Mouse (Mus musculus): ENCODE data around the gene Acot7. TPM values are rescaled to one million over a fixed set of nuclear protein-coding genes. Genes with fewer than 3 reads are reported as not detected.

Gene Acot7
- polyA plus RNA-seq, 1 experiment from 2014 or later, result 73.9 TPM

GRCm38 (mm10) chr4:152260451-152260850 is 82.5 kb downstream of the Acot7 start:
- Histone ChIP-seq H3K4me2 (no peak overlapping the region), H3K27ac (replicated peaks) (0 out of 2 replicates have a peak overlapping the region, but pooled peaks have one; percentile 96), H3K9ac (no peak overlapping the region), H3K27me3 (replicated peaks) (no peaks in the 10 kb centered on the region), H3K4me1 (peaks cover 98% of the 10 kb centered on the region), H3K4me3 (no peak overlapping the region), H3K9me3 (no peaks in the 10 kb centered on the region), H3K36me3 (peaks cover 21% of the 10 kb centered on the region)
- no peak for ATAC-seq (ENCODE audit: extremely low read depth, insufficient number of reproducible peaks, low FRiP score, low TSS enrichment)
- 86% methylated on average over 8 of the region's 8 CpGs for WGBS

- 26% methylated on average over 9 of the region's 9 CpGs for WGBS
- ATAC-seq (ENCODE audit: extremely low read depth, insufficient number of reproducible peaks, low FRiP score, low TSS enrichment), result peak; percentile 33; the same call in 1 of the 2 replicates
- Histone ChIP-seq H3K9ac (peak overlapping the region; percentile 71), H3K36me3 (peaks cover 21% of the 10 kb centered on the region), H3K4me1 (peaks cover 92% of the 10 kb centered on the region), H3K9me3 (no peaks in the 10 kb centered on the region), H3K27me3 (replicated peaks) (no peaks in the 10 kb centered on the region), H3K4me3 (peak overlapping the region; percentile 16; the same call in 1 of the 2 replicates), H3K27ac (replicated peaks) (peak overlapping the region; percentile 96), H3K4me2 (peak overlapping the region; percentile 56)
Measured at GRCm38 (mm10) chr4:152262187-152262586, 84.3 kb downstream of the Acot7 start.

DNA sequence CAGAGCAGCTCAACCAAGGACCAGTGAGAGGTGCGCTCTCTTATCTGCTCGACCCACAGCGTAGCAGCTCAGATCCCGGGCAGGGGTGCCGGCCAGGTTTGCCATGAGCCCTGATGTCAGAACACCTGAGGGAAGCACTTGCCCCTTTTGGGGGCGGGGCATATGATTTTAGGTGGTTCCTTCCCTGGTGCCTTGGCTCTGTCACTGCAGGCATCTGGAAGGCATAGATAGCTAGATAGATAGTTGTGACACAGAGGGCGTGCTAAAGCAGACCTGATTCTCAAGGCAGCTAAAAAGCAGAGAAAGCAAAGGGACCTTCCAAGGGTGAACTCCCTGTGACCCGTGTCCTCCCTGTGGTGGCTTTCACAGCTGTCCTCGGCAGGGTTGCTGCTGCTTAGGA is 85.2 kb downstream of the Acot7 start:
- peak overlapping the region; percentile 71 for H3K9ac ChIP-seq
- H3K9me3 ChIP-seq, result no peaks in the 10 kb centered on the region
- H3K4me1 ChIP-seq, result peaks cover 92% of the 10 kb centered on the region
- no peak overlapping the region for H3K4me2 ChIP-seq
- 35% methylated on average over 9 of the region's 9 CpGs for WGBS
- H3K4me3 ChIP-seq, result no peak overlapping the region
- H3K36me3 ChIP-seq, result peaks cover 26% of the 10 kb centered on the region
- no peaks in the 10 kb centered on the region for H3K27me3 ChIP-seq (replicated peaks)
- ATAC-seq (ENCODE audit: extremely low read depth, insufficient number of reproducible peaks, low FRiP score, low TSS enrichment), result no peak
- peak overlapping the region; percentile 96 for H3K27ac ChIP-seq (replicated peaks)

GRCm38 (mm10) chr4:152263512-152264176 is 85.7 kb downstream of the Acot7 start:
- Histone ChIP-seq H3K27ac (replicated peaks) (peak overlapping the region; percentile 96), H3K27me3 (replicated peaks) (no peaks in the 10 kb centered on the region), H3K4me1 (peaks cover 88% of the 10 kb centered on the region), H3K36me3 (peaks cover 32% of the 10 kb centered on the region), H3K9ac (peak overlapping the region; percentile 71), H3K4me2 (peak overlapping the region; percentile 42), H3K4me3 (no peak overlapping the region), H3K9me3 (no peaks in the 10 kb centered on the region)
- no peak; the same call in 1 of the 2 replicates for ATAC-seq (ENCODE audit: extremely low read depth, insufficient number of reproducible peaks, low FRiP score, low TSS enrichment)
- WGBS, result 32% methylated on average over 10 of the region's 10 CpGs

DNA sequence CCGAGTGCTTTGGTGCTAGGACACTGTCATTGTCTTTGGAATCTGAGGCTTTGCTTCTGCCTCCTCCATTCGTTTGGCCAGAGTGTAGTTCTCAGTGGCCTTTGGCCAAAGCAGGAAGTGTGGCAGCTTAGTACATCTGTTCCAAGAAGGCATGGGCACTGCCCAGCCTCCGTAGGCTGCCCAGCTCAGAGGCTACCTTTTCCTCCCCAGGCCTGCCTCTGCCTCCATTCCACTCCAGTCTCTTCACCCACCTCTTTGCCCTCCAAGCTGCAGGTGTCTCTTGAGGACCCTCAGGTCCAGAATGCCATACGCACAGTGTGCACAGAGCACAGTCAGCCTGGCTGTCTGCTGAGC is 86.2 kb downstream of the Acot7 start:
- no peak overlapping the region for H3K4me3 ChIP-seq
- peak overlapping the region; percentile 96 for H3K27ac ChIP-seq (replicated peaks)
- peaks cover 83% of the 10 kb centered on the region for H3K4me1 ChIP-seq
- no peak for ATAC-seq (ENCODE audit: extremely low read depth, insufficient number of reproducible peaks, low FRiP score, low TSS enrichment)
- no peaks in the 10 kb centered on the region for H3K9me3 ChIP-seq
- peaks cover 32% of the 10 kb centered on the region for H3K36me3 ChIP-seq
- WGBS, result 48% methylated on average over 4 of the region's 4 CpGs
- peak overlapping the region; percentile 71 for H3K9ac ChIP-seq
- H3K27me3 ChIP-seq (replicated peaks), result no peaks in the 10 kb centered on the region
- H3K4me2 ChIP-seq, result peak overlapping the region; percentile 42

DNA sequence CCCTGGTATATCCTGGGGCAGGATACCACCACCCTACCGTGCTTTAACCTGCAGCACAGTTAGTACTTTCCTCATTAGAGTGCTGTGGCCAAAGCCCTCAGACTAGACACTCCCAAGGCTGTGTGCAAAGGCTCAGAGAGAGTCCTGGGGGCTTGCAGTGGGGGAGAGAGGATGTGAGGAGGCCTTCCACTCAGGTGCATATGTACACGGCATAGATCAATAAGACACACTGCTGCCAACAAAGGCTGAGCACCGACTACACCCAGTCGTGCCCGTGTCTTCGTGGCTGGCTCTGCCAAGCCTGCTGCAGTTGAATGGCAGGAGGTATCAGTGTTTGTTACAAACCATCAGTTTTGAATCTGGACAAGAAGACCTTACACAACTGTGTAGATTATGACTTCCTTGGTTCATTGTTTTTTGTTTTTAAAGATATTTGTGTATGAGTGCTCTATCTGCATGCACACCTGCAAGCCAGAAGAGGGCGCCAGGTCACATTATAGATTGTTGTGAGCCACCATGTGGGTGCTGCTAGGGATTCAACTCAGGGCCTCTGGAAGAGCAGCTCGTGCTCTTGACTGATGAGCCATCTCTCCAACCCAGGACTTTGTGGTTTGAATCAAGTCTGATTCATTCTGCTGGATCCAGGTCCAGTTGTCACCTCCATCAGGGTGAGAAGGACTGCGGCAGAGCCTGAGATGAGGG is 87.1 kb downstream of the Acot7 start:
- 84% methylated on average over 9 of the region's 9 CpGs for WGBS
- Histone ChIP-seq H3K4me2 (no peak overlapping the region), H3K36me3 (peaks cover 30% of the 10 kb centered on the region), H3K4me1 (peaks cover 75% of the 10 kb centered on the region), H3K9me3 (no peaks in the 10 kb centered on the region), H3K27me3 (replicated peaks) (no peaks in the 10 kb centered on the region), H3K4me3 (no peak overlapping the region), H3K27ac (replicated peaks) (peak overlapping the region; percentile 96), H3K9ac (peak overlapping the region; percentile 71; the same call in 1 of the 2 replicates)
- ATAC-seq (ENCODE audit: extremely low read depth, insufficient number of reproducible peaks, low FRiP score, low TSS enrichment), result no peak

- H3K4me3 ChIP-seq, result no peak overlapping the region
- peak overlapping the region; percentile 40; the same call in 1 of the 2 replicates for H3K9ac ChIP-seq
- ATAC-seq (ENCODE audit: extremely low read depth, insufficient number of reproducible peaks, low FRiP score, low TSS enrichment), result no peak
- H3K4me1 ChIP-seq, result peaks cover 77% of the 10 kb centered on the region
- no peaks in the 10 kb centered on the region for H3K9me3 ChIP-seq
- peak overlapping the region; percentile 48 for H3K27ac ChIP-seq (replicated peaks)
- 61% methylated on average over 5 of the region's 5 CpGs for WGBS
- H3K27me3 ChIP-seq (replicated peaks), result no peaks in the 10 kb centered on the region
- H3K4me2 ChIP-seq, result no peak overlapping the region
- H3K36me3 ChIP-seq, result peaks cover 23% of the 10 kb centered on the region
Measured at GRCm38 (mm10) chr4:152265791-152266190, 87.9 kb downstream of the Acot7 start.

- Histone ChIP-seq H3K27ac (replicated peaks) (peak overlapping the region; percentile 48), H3K27me3 (replicated peaks) (no peaks in the 10 kb centered on the region), H3K4me1 (peaks cover 77% of the 10 kb centered on the region), H3K36me3 (peaks cover 20% of the 10 kb centered on the region; the same call in 1 of the 2 replicates), H3K4me2 (no peak overlapping the region), H3K4me3 (no peak overlapping the region), H3K9me3 (no peaks in the 10 kb centered on the region), H3K9ac (peak overlapping the region; percentile 40; the same call in 1 of the 2 replicates)
- 37% methylated on average over 10 of the region's 10 CpGs for WGBS
- ATAC-seq (ENCODE audit: extremely low read depth, insufficient number of reproducible peaks, low FRiP score, low TSS enrichment), result no peak
Measured at GRCm38 (mm10) chr4:152266236-152266895, 88.4 kb downstream of the Acot7 start.

DNA sequence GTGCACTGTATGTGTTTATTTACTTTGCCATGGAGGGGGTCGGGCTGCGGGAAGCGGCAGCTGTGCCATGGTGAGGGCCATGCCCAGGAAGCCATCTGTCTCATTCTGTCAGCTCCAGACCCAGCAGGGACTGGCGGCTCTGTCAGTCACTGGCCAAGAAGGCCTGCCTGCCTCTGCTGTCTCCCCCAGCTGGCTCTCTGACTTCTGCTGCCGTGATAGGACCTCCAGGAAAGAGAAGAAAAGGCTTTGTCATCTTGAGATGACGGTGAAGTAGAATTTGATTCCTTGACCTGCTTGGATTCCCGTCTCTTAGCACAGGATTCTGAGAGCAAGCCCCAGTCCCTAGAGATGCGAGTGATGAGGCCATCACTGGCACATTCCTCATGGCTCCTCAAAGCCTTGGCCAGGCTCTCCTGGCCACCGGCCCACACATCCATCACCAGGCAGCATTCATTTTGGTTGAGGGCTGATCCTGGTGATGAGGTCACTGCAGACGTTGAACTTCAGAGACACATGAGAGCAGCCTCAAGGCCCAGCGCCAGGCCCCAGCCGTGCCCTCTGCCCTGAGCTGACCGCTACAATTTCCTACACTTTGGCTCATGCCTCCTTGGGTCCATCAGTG is 89.9 kb downstream of the Acot7 start:
- H3K9ac ChIP-seq, result no peak overlapping the region
- no peak overlapping the region for H3K27ac ChIP-seq (replicated peaks)
- H3K4me1 ChIP-seq, result peaks cover 77% of the 10 kb centered on the region
- H3K27me3 ChIP-seq (replicated peaks), result no peaks in the 10 kb centered on the region
- 68% methylated on average over 13 of the region's 13 CpGs for WGBS
- H3K36me3 ChIP-seq, result peaks cover 20% of the 10 kb centered on the region; the same call in 1 of the 2 replicates
- no peaks in the 10 kb centered on the region for H3K9me3 ChIP-seq
- ATAC-seq (ENCODE audit: extremely low read depth, insufficient number of reproducible peaks, low FRiP score, low TSS enrichment), result no peak
- no peak overlapping the region for H3K4me2 ChIP-seq
- no peak overlapping the region for H3K4me3 ChIP-seq

GRCm38 (mm10) chr4:152269967-152270366 is 92.0 kb downstream of the Acot7 start:
- Histone ChIP-seq H3K36me3 (peaks cover 16% of the 10 kb centered on the region; the same call in 1 of the 2 replicates), H3K9ac (no peak overlapping the region; the same call in 1 of the 2 replicates), H3K27ac (replicated peaks) (no peak overlapping the region), H3K4me3 (no peak overlapping the region), H3K27me3 (replicated peaks) (0 out of 2 replicates have a peak, but pooled peaks cover 2% of the 10 kb centered on the region), H3K4me2 (no peak overlapping the region), H3K9me3 (no peaks in the 10 kb centered on the region), H3K4me1 (peaks cover 73% of the 10 kb centered on the region)
- WGBS, result 81% methylated on average over 13 of the region's 13 CpGs
- no peak for ATAC-seq (ENCODE audit: extremely low read depth, insufficient number of reproducible peaks, low FRiP score, low TSS enrichment)

- 0 out of 2 replicates have a peak overlapping the region, but pooled peaks have one; percentile 15 for H3K27ac ChIP-seq (replicated peaks)
- no peak overlapping the region for H3K4me2 ChIP-seq
- H3K9ac ChIP-seq, result peak overlapping the region; percentile 63; the same call in 1 of the 2 replicates
- H3K27me3 ChIP-seq (replicated peaks), result peaks cover 8% of the 10 kb centered on the region
- H3K36me3 ChIP-seq, result peaks cover 16% of the 10 kb centered on the region; the same call in 1 of the 2 replicates
- no peak for ATAC-seq (ENCODE audit: extremely low read depth, insufficient number of reproducible peaks, low FRiP score, low TSS enrichment)
- peaks cover 74% of the 10 kb centered on the region for H3K4me1 ChIP-seq
- H3K9me3 ChIP-seq, result no peaks in the 10 kb centered on the region
- H3K4me3 ChIP-seq, result no peak overlapping the region
- WGBS, result 67% methylated on average over 9 of the region's 9 CpGs
Measured at GRCm38 (mm10) chr4:152270599-152270998, 92.7 kb downstream of the Acot7 start.

All from heart, embryonic 13.5 days (tissue).